Mouse (Mus musculus) B cell, adult 2 months (primary cell): ENCODE results near the gene Tssk1.
A peak's percentile ranks its signal among the peaks of the same experiment; 100 is the strongest.

Experiments
- DNase-seq, 2 experiments: peaks; one replicate each; pipeline ENCODE4 v3.0.0; 2022

The Tssk1 gene

GRCm38 (mm10) chr16:17911052-17911595 is 17.1 kb downstream of the Tssk1 start, which contains the start of gene Ess2:
Ess2 (minus strand) TSS chr16:17911348.
- peak; percentile 88 to 90 for DNase-seq

- DNase-seq = peak; percentile 44 to 47
Observed at GRCm38 (mm10) chr16:17914307-17915249, 20.6 kb downstream of the Tssk1 start, which contains the start of gene Gsc2. Gsc2 (minus strand) TSS chr16:17915059.

- DNase-seq = no peak
Observed at GRCm38 (mm10) chr16:17920586-17920985, 26.6 kb downstream of the Tssk1 start.

GRCm38 (mm10) chr16:17921325-17922162 is 27.5 kb downstream of the Tssk1 start:
- peak; percentile 94 to 95 for DNase-seq

GRCm38 (mm10) chr16:17922163-17922538 is 28.1 kb downstream of the Tssk1 start:
- no peak for DNase-seq

- DNase-seq = peak; percentile 45 to 57
Observed at GRCm38 (mm10) chr16:17927351-17928082, 33.5 kb downstream of the Tssk1 start.

GRCm38 (mm10) chr16:17928087-17928580 is 34.1 kb downstream of the Tssk1 start, which contains the start of gene Slc25a1:
Slc25a1 (minus strand) TSS chr16:17928219.
- DNase-seq = peak; percentile 60 to 63

- DNase-seq = peak; percentile 85 to 88
Observed at GRCm38 (mm10) chr16:17928627-17929104, 34.6 kb downstream of the Tssk1 start.

GRCm38 (mm10) chr16:17929211-17929610 is 35.2 kb downstream of the Tssk1 start:
- DNase-seq = no peak

- DNase-seq = no peak
Observed at GRCm38 (mm10) chr16:17929631-17930030, 35.6 kb downstream of the Tssk1 start.

- no peak for DNase-seq
Observed at GRCm38 (mm10) chr16:17931906-17932460, 38.0 kb downstream of the Tssk1 start.

GRCm38 (mm10) chr16:17933594-17934444 is 39.8 kb downstream of the Tssk1 start:
- no peak for DNase-seq

- DNase-seq = peak in 1 of 2 experiments; percentile 26
Observed at GRCm38 (mm10) chr16:17934445-17934910, 40.5 kb downstream of the Tssk1 start.

- DNase-seq = no peak
Observed at GRCm38 (mm10) chr16:17936776-17937175, 42.8 kb downstream of the Tssk1 start.

GRCm38 (mm10) chr16:17938187-17938586 is 44.2 kb downstream of the Tssk1 start:
- no peak for DNase-seq

- DNase-seq = peak; percentile 80 to 82
Observed at GRCm38 (mm10) chr16:17938821-17939220, 44.8 kb downstream of the Tssk1 start.

GRCm38 (mm10) chr16:17939255-17939751 is 45.3 kb downstream of the Tssk1 start:
- no peak for DNase-seq

GRCm38 (mm10) chr16:17943466-17943865 is 49.4 kb downstream of the Tssk1 start:
- no peak for DNase-seq

GRCm38 (mm10) chr16:17945081-17945831 is 51.2 kb downstream of the Tssk1 start:
- DNase-seq = no peak
